Comparison of ENCODE assay signal across 12 mouse cellular contexts in the genomic region with DNA sequence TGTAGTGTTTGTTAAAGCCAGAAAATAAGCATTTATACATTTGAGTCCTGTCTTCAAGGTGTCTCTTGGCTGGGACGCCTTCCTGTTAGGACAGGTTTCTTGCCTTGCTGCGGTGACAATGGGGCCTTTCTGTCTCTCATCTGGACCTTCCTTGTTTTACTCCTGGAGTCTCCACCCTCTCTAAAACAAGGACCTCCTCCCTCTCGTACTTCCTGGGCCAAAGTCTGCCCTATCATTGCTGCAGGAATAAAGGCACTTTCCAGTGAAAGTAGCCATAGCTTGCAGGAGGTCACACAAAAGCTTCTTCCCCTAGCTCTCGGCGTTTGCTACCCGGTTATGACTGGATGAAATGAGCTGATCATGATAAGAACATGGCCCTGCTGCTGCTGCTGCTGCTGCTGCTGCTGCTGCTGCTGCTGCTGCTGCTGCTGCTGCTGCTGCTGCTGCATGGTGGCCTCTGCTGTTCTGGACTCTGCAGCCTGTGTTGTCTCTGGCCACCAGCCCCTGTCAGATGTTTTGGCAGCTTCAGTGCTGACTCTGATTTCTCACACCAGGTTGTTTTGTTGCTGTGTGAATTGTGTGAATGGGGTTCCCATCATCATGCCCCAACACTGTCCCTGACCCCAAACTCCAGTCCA.
DNase-seq lines count a peak whose midpoint lies in the region; ATAC-seq and TF ChIP-seq lines count a peak whose summit lies in the region.
"Had no signal": no experiment of that assay in that cellular context is flagged by ENCODE, and none has a peak within 500 bp of the region (broad histone marks: within the 10 kb centered on the region; RNA-seq: fewer than 3 reads in every experiment).

No protein-coding gene starts in this region.

- ATAC-seq in hindbrain, embryonic 16.5 days = peak; percentile 50; the same call in 1 of the 2 replicates
- no peak for ATAC-seq in hindbrain, embryonic 13.5 days (ENCODE audit: low FRiP score)
- no peak for ATAC-seq in heart, embryonic 13.5 days (ENCODE audit: extremely low read depth, insufficient number of reproducible peaks, low FRiP score, low TSS enrichment)
- no peak for ATAC-seq in kidney, postnatal 0 days (replicated peaks; ENCODE audit: low FRiP score, low read depth)

- 65% methylated on average over 6 of the region's 6 CpGs for WGBS in hindbrain, embryonic 16.5 days
- 66% methylated on average over 6 of the region's 6 CpGs for WGBS in hindbrain, embryonic 13.5 days
- WGBS in heart, embryonic 13.5 days = 30% methylated on average over 6 of the region's 6 CpGs
- WGBS in kidney, postnatal 0 days = 37% methylated on average over 6 of the region's 6 CpGs
- 88% methylated on average over 6 of the region's 6 CpGs for WGBS in thymus, adult 2 months

- TF ChIP-seq CTCF in kidney, postnatal 0 days (IDR thresholded peaks at IDR 0.05; ENCODE audit: low read depth) = no peak
- TF ChIP-seq CTCF in thymus, adult 2 months (IDR thresholded peaks at IDR 0.05; ENCODE audit: borderline replicate concordance, control insufficient read depth, extremely low read depth, insufficient read depth, low read length, poor library complexity) = no peak

- H3K27ac ChIP-seq in hindbrain, embryonic 16.5 days (ENCODE audit: low read depth, low read length) = no peak overlapping the region
- no peak overlapping the region for H3K27ac ChIP-seq in hindbrain, embryonic 13.5 days
- H3K27ac ChIP-seq in heart, embryonic 13.5 days (replicated peaks) = peak overlapping the region; percentile 82
- H3K27ac ChIP-seq in kidney, postnatal 0 days = peak overlapping the region; percentile 39; the same call in 1 of the 2 replicates
- H3K27ac ChIP-seq in thymus, adult 2 months (ENCODE audit: control insufficient read depth, insufficient read depth, low read length) = no peak overlapping the region; the same call in 1 of the 2 replicates
- H3K27ac ChIP-seq: limb, embryonic 15.5 days had no signal

- intact Hi-C loops in left cerebral cortex, postnatal 25 days (cut with DNase I) = no loop called here

- H3K9me3 ChIP-seq in hindbrain, embryonic 16.5 days (ENCODE audit: control insufficient read depth, low read length) = no peaks in the 10 kb centered on the region
- no peaks in the 10 kb centered on the region for H3K9me3 ChIP-seq in hindbrain, embryonic 13.5 days
- H3K9me3 ChIP-seq in heart, embryonic 13.5 days = no peaks in the 10 kb centered on the region
- no peaks in the 10 kb centered on the region for H3K9me3 ChIP-seq in kidney, postnatal 0 days (replicated peaks; ENCODE audit: low read length)
- H3K9me3 ChIP-seq: limb, embryonic 15.5 days had no signal

- no peaks in the 10 kb centered on the region for H3K27me3 ChIP-seq in hindbrain, embryonic 16.5 days (replicated peaks; ENCODE audit: control insufficient read depth, insufficient read depth, low read length)
- H3K27me3 ChIP-seq in hindbrain, embryonic 13.5 days = no peaks in the 10 kb centered on the region
- H3K27me3 ChIP-seq in heart, embryonic 13.5 days (replicated peaks) = no peaks in the 10 kb centered on the region
- H3K27me3 ChIP-seq in kidney, postnatal 0 days (ENCODE audit: insufficient read depth, low read length) = no peaks in the 10 kb centered on the region
- no peaks in the 10 kb centered on the region for H3K27me3 ChIP-seq in thymus, adult 2 months (ENCODE audit: control insufficient read depth, insufficient read depth, low read length)
- H3K27me3 ChIP-seq: limb, embryonic 15.5 days had no signal

- H3K4me2 ChIP-seq in hindbrain, embryonic 16.5 days (ENCODE audit: low read length) = no peak overlapping the region
- H3K4me2 ChIP-seq in hindbrain, embryonic 13.5 days = no peak overlapping the region
- H3K4me2 ChIP-seq in heart, embryonic 13.5 days = peak overlapping the region; percentile 39
- no peak overlapping the region for H3K4me2 ChIP-seq in kidney, postnatal 0 days (ENCODE audit: low read length)
- H3K4me2 ChIP-seq: limb, embryonic 15.5 days had no signal

- no peak for TF ChIP-seq POLR2A in thymus, adult 2 months (IDR thresholded peaks at IDR 0.05; ENCODE audit: control insufficient read depth, extremely low read depth, insufficient read depth, low read length, poor library complexity)

- no peaks in the 10 kb centered on the region for H3K36me3 ChIP-seq in hindbrain, embryonic 16.5 days (ENCODE audit: control insufficient read depth, insufficient read depth, low read length)
- H3K36me3 ChIP-seq in hindbrain, embryonic 13.5 days = no peaks in the 10 kb centered on the region
- no peaks in the 10 kb centered on the region for H3K36me3 ChIP-seq in heart, embryonic 13.5 days
- no peaks in the 10 kb centered on the region for H3K36me3 ChIP-seq in kidney, postnatal 0 days (ENCODE audit: insufficient read depth, low read length)
- H3K36me3 ChIP-seq in thymus, adult 2 months (ENCODE audit: control insufficient read depth, insufficient read depth, low read length) = no peaks in the 10 kb centered on the region
- H3K36me3 ChIP-seq: limb, embryonic 15.5 days had no signal

- H3K4me3 ChIP-seq in hindbrain, embryonic 16.5 days (ENCODE audit: low read length) = no peak overlapping the region
- H3K4me3 ChIP-seq in hindbrain, embryonic 13.5 days = no peak overlapping the region
- no peak overlapping the region for H3K4me3 ChIP-seq in heart, embryonic 13.5 days
- H3K4me3 ChIP-seq in kidney, postnatal 0 days (replicated peaks; ENCODE audit: low read depth, low read length) = no peak overlapping the region
- no peak overlapping the region for H3K4me3 ChIP-seq in thymus, adult 2 months (ENCODE audit: control insufficient read depth, insufficient read depth, low read length)
- H3K4me3 ChIP-seq: erythroblast, embryonic 14.5 days; limb, embryonic 15.5 days had no signal

- H3K4me1 ChIP-seq in hindbrain, embryonic 16.5 days (ENCODE audit: control insufficient read depth, insufficient read depth, low read depth, low read length) = no peaks in the 10 kb centered on the region
- peaks cover 9% of the 10 kb centered on the region; the same call in 1 of the 2 replicates for H3K4me1 ChIP-seq in hindbrain, embryonic 13.5 days (replicated peaks)
- H3K4me1 ChIP-seq in heart, embryonic 13.5 days = peaks cover 40% of the 10 kb centered on the region
- peaks cover 5% of the 10 kb centered on the region; the same call in 1 of the 2 replicates for H3K4me1 ChIP-seq in kidney, postnatal 0 days (replicated peaks; ENCODE audit: insufficient read depth, low read length)
- no peaks in the 10 kb centered on the region for H3K4me1 ChIP-seq in thymus, adult 2 months (replicated peaks; ENCODE audit: control insufficient read depth, insufficient read depth, low read length)

- no peak overlapping the region for H3K9ac ChIP-seq in hindbrain, embryonic 16.5 days (ENCODE audit: low read depth, low read length)
- no peak overlapping the region for H3K9ac ChIP-seq in hindbrain, embryonic 13.5 days
- H3K9ac ChIP-seq in heart, embryonic 13.5 days = no peak overlapping the region
- no peak overlapping the region for H3K9ac ChIP-seq in kidney, postnatal 0 days (ENCODE audit: low read depth, low read length)
- H3K9ac ChIP-seq: limb, embryonic 15.5 days had no signal

- peak; percentile 12 for DNase-seq in R1 (ENCODE audit: low read depth, low spot score)
- DNase-seq in kidney, postnatal 0 days (ENCODE audit: low spot score) = peak; percentile 29
- no peak for DNase-seq in left cerebral cortex, postnatal 25 days (ENCODE audit: low spot score in 2 of 2)
- no peak for DNase-seq in thymus, adult 2 months
- no peak for DNase-seq in layer of hippocampus, adult 11-12 months (ENCODE audit: low spot score)
- DNase-seq: adrenal gland, adult 8-10 months; cerebellum, adult 9-10 months had no signal

Comparison
In these comparisons a context has a peak if more than half of its experiments do, and no peak if none do; other contexts are left out.
1. H3K27ac ChIP-seq: peak in heart, embryonic 13.5 days (single experiment) and kidney, postnatal 0 days (single experiment); none in hindbrain, embryonic 16.5 days (single experiment), hindbrain, embryonic 13.5 days (single experiment) and thymus, adult 2 months (single experiment).
2. DNase-seq: peak in R1 (single experiment) and kidney, postnatal 0 days (single experiment); none in left cerebral cortex, postnatal 25 days (0 of 2), thymus, adult 2 months (single experiment) and layer of hippocampus, adult 11-12 months (single experiment).